Mouse (Mus musculus) megakaryocyte progenitor cell, adult 5-6 weeks (primary cell): Measurements from ENCODE around the gene Dclk1. TPM values are rescaled to one million over a fixed set of nuclear protein-coding genes. Genes with fewer than 3 reads are reported as not detected.

ENCODE experiments used
- ATAC-seq: replicated peaks from 2 replicates; pipeline ENCODE4 v1.8.0; 2016; ENCODE audit warnings: mild to moderate bottlenecking, moderate TSS enrichment, inconsistent platforms; ENCODE audit not compliant: poor library complexity
- total RNA-seq, 2 experiments: library from RNA; stranded (forward) in 1 of 2; stranded (reverse) in 1 of 2; fragments of 157-497, 149-512 nt in 1 of 2; fragments of 200-1000 nt in 1 of 2; gene quantifications; 2 replicates each; pipeline versions ENCODE4 v1.2.3 to v1.2.4; 2015 to 2017

The Dclk1 gene
- total RNA-seq, 2 experiments from 2014 or later = not detected

- no peak for ATAC-seq
Measured at GRCm38 (mm10) chr3:55330496-55330895, 88.3 kb downstream of the Dclk1 start.

DNA sequence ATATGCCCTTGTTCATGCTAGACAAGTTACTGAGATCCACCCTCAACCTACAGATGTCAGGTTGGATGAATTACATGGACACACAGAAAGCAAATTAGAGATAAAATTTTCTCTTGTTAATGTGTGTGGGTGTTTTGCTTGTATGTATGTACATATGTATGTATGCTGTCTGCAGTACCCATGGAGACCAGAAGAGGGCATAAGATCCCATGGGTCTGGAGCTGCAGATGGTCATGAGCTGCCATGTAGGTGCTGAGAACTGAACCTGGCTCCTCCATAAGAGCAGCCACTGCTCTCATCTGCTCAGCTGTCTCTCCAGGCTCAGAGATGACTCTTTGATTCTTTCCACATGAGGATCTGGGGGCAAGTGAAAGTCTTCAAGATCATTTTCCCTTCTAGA is 89.5 kb downstream of the Dclk1 start:
- ATAC-seq = no peak

DNA sequence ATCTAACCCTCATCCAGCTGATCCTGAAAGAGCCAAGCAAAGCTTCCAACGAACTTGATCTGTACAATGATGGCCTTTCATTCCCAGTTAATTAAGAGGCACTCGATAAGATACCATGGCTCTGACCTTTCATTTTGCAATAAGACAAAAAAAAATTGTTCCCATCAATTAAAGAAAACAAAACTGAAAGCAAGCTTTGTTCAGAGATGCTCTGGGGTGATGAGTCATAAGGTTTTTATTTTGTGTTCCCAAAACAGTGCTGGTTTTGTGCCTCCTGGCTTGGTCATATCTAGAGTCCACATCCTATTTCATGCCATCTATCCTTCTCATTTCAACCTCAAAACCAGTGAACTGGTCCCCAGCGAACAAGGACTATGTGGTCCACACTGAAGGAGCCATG is 91.3 kb downstream of the Dclk1 start:
- ATAC-seq = no peak

DNA sequence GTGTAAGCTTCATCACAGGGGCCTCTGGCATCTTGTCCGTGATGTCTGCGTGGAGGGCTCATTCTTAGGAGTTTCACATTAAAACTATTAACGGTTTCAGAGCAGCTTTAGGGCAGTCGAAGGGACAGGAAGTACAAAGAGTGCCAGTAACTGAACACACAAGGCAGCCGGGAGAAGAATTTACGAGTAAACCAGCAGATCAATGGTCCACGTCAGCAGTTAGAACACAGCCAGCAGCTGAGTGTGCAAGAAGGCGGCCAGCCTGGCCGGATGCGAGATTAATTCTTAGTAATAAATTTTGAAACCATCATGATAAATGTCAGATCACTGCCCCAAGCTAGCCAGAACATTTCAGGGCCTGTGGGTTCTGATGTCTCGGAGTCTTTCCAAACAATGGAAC is 94.7 kb downstream of the Dclk1 start:
- ATAC-seq = no peak

GRCm38 (mm10) chr3:55337671-55338070 is 95.5 kb downstream of the Dclk1 start:
- no peak for ATAC-seq

- no peak for ATAC-seq
Measured at GRCm38 (mm10) chr3:55342445-55342844, 100.3 kb downstream of the Dclk1 start.

DNA sequence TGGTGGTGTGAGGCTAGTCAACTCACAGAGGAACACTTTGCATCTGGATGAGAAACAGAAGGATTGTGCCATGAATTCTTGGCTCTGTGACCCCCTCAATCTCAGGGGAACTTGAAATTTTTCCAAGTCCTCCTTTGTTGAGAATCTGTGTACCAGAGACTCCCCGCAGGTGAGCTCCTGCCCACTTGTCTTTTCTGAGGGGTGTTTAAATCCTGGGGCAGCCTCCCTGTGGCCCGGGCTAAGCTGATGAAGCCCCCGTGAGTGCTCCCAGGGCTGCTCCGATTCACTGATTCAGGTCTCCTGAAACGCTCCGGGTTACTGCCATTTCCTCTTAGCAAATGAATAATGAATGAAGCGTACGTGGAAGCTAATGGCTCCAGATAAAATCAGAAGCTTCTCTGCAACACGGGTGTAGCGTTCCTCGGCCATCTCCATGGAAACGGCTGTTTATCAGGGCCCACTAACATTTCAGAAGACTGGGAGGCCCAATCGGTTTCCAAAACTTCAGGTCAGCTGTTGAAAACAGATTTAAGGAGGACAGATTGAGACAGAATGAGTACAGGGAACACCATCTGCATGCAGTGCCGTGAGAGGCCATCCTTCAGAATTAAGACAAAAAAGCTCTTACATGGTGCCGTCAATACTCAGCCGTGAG is 105.3 kb downstream of the Dclk1 start:
- ATAC-seq = no peak

GRCm38 (mm10) chr3:55348026-55348390 is 105.8 kb downstream of the Dclk1 start:
- no peak for ATAC-seq

DNA sequence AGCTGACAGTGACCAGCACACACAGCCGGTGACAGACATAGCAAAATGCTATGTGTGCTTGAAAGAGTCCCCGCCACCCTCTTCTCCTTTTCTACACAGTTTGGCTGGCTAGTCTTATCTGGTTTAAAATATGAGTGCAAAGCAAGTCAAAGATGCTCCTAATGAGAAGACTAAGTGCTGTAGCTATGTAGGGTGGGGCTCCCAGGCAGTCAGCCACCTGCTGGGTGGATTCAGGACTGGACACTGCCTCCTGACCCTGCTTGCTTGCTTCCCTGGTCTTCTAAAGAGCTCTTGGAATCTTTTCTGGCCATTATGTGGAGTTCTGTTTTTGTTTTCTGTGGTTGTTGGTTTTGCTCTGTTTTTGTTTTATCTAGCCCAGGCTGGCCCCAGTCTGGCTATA is 108.0 kb downstream of the Dclk1 start:
- ATAC-seq = no peak

DNA sequence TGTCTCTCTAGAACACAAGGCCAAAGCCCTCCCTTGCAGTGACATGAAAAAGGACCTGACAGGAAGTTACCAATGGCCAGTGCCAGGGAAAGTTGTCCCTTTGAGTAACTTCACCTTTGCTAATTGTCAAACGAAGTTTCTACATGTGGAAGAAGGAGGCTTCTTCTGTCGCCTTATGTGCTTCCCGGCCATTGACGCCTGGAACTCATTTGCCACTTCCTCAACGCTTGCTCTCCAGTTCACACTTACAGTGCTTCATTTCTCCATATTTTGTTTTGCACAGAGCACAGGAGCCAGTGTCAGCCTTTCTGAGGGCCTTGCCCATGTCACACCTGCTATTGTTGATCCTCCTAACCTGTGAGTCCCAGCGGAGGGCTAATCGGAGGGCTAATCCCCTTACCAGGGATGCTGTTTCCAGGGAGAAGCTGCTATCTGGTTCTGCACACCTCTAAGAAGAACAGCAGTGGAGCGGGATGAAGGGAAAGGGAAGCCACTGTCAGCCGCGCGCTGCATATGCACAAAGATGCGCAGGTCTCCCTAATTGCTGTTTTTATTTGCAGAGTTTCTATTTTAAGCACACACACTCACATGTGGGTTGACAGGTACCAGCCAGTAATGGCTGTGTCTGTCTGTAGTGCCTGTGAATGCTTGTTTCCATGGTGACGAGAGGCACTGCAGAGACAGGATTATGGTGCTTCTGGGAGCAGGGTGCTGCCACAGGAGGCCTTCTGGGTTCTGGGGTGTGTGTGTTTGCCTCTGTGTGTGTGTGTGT is 109.3 kb downstream of the Dclk1 start:
- ATAC-seq = no peak

DNA sequence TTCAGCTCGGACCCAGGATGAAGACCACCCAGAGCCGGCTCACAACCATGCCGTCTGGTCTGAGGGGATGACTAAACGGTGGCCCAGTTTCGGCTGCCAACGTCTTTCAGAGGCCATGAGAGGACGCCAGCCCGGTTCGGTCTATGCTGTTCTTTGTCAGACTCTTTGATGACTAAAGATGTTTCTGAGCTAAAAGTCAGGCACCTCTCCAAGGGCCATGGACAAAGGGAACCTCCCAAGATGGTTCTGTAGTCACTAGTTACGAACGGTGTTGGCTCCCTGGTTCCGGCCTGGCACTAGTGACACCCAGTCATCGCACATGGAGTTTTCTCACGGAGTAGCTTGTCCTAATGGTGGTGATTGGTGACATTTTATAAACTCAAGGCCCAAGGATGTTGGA is 110.4 kb downstream of the Dclk1 start:
- no peak for ATAC-seq

DNA sequence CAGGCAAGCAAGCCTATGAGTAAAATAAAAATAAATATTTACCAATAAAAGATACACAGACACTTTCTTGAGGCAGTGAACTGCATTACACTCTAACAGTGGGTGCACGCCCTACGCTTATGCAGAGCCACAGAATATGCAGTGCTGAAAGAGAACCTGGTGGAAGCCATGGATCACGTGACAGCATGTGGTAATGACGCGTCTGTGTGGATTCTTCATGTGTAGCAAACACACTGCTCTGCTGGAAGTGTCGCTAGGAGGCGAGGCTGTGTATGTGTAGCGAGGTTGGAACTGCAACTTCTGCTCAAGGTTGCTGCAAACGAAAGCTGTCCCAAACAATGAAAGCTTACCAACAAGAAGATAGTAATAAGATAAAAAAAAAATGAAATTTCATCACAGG is 111.0 kb downstream of the Dclk1 start:
- peak; percentile 61 for ATAC-seq

DNA sequence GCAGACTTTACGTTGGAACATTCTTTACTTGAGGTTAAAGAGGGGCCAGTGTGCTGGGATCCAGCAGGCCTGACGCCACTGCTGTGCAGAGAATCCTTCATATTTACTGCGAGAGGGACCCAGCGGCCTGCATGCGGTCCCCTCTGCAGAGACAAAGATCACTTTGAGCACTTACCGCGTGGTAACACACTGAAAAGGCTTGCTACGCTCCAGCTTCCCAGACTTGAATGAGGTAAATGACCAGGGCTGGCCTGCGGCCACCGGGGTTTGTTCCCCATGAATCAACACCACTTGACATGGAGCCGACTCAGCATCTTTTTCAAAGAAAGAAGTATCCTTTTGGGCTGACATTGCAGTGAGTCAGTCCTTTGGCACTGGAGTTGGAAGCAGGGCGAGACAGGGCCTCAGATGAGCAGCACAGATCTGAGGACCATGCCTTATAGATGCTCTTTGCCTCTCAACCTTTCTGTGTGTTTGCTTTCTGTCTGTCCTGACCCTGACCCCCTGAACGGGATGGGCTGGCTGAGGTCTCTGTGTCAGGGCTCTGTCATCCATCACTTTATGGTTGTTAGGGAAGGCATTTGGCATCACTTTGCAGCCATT is 111.8 kb downstream of the Dclk1 start:
- ATAC-seq = no peak

GRCm38 (mm10) chr3:55354765-55355164 is 112.6 kb downstream of the Dclk1 start:
- ATAC-seq = peak; percentile 67; the same call in 1 of the 2 replicates

- ATAC-seq = no peak
Measured at GRCm38 (mm10) chr3:55358486-55358885, 116.3 kb downstream of the Dclk1 start.

DNA sequence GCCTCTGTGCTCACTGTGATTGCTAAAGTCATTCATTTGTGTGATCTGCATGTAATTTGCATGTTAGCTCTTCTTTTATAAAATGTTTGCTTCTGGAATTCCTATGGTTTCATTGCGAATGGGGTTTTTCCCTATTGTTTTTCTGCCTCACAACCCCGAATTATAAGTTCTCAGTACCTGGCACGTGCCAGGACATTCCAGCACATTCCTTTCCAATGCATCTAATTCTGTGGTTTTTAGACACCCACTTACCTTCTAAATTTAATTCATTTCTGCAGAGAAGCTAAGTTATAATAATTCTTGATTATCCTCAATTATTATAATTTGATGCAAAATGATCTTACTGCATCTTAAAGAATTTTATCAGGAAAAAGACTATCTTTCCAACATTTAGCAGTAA is 118.7 kb downstream of the Dclk1 start:
- ATAC-seq = no peak

- no peak for ATAC-seq
Measured at GRCm38 (mm10) chr3:55367166-55367565, 125.0 kb downstream of the Dclk1 start.

- no peak for ATAC-seq
Measured at GRCm38 (mm10) chr3:55369156-55369555, 127.0 kb downstream of the Dclk1 start.

DNA sequence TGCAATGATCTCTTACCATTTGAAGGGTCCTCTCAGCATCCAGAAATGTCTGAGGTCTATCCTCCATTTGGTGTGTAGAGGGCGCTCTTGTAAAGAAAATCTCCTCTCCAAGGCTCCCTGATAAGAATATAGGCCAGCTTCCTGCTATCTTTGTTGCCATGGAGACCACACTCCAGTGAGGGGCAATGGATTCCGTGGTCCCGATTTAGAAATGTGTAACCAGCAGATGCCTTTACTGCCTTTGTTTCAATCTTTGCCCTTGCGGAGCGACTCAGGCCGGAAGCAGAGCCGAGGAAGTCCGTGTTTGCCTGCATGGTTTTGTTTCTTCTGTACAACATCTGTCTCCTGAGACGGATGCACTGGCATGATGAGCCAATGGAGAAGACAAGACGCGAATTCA is 131.5 kb downstream of the Dclk1 start:
- ATAC-seq = peak; percentile 55

- no peak for ATAC-seq
Measured at GRCm38 (mm10) chr3:55378591-55378990, 136.4 kb downstream of the Dclk1 start.

DNA sequence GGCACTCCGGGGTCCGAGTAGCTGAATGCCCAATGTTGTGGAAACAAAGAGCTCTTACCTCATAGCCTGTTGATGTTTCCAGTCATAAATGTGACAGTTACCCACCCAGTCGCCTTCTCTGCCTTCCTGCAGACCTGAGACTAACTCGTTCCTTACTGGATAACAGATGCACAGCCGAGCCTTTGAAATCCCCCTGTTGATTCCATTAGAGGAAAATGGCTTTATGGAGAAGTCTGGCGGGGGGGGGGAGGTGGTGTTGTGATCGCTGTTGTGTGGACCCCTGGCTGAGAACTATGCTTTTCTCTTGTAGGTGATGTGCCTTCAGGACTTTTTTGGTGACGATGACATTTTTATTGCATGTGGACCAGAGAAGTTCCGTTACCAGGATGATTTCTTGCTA is 138.3 kb downstream of the Dclk1 start:
- ATAC-seq = no peak

GRCm38 (mm10) chr3:55392605-55393004 is 150.4 kb downstream of the Dclk1 start:
- no peak for ATAC-seq
